Comparison of ENCODE assay signal across 10 mouse cellular contexts in genomic region chr19:36112007-36112406, GRCm38 (mm10). TPM values are rescaled to one million over a fixed set of nuclear protein-coding genes. Genes with fewer than 3 reads are reported as not detected.
DNase-seq lines count a peak whose midpoint lies in the region; ATAC-seq lines count a peak whose summit lies in the region.
"Had no signal": no experiment of that assay in that cellular context is flagged by ENCODE, and none has a peak within 500 bp of the region (broad histone marks: within the 10 kb centered on the region; RNA-seq: fewer than 3 reads in every experiment).

No protein-coding gene starts in this region.

- WGBS in forebrain, embryonic 11.5 days = 41% methylated on average over 17 of the region's 17 CpGs
- 51% methylated on average over 17 of the region's 17 CpGs for WGBS in forebrain, embryonic 10.5 days

- peaks cover 3% of the 10 kb centered on the region; the same call in 1 of the 2 replicates for H3K4me1 ChIP-seq in forebrain, embryonic 11.5 days (replicated peaks; ENCODE audit: control insufficient read depth, insufficient read depth, low read length)
- H3K4me1 ChIP-seq in forebrain, embryonic 10.5 days = peaks cover 18% of the 10 kb centered on the region

- peak overlapping the region; percentile 33; the same call in 1 of the 2 replicates for H3K4me2 ChIP-seq in forebrain, embryonic 11.5 days (ENCODE audit: low read depth, low read length, severe bottlenecking)

- no peak overlapping the region for H3K27ac ChIP-seq in forebrain, embryonic 11.5 days (ENCODE audit: low read depth, low read length)
- no peak overlapping the region for H3K27ac ChIP-seq in forebrain, embryonic 10.5 days

- no peaks in the 10 kb centered on the region for H3K36me3 ChIP-seq in forebrain, embryonic 11.5 days (ENCODE audit: control insufficient read depth, insufficient read depth, low read length)
- H3K36me3 ChIP-seq in forebrain, embryonic 10.5 days (replicated peaks) = no peaks in the 10 kb centered on the region

- no peaks in the 10 kb centered on the region for H3K9me3 ChIP-seq in forebrain, embryonic 11.5 days (ENCODE audit: control insufficient read depth, low read length)
- no peaks in the 10 kb centered on the region for H3K9me3 ChIP-seq in forebrain, embryonic 10.5 days

- intact Hi-C loops in left cerebral cortex, postnatal 25 days (cut with DNase I) = no loop called here

- no peak for ATAC-seq in forebrain, embryonic 11.5 days (replicated peaks; ENCODE audit: low FRiP score)

- H3K4me3 ChIP-seq in forebrain, embryonic 11.5 days (ENCODE audit: low read depth, low read length) = no peak overlapping the region
- H3K4me3 ChIP-seq in forebrain, embryonic 10.5 days = no peak overlapping the region; the same call in 1 of the 2 replicates

- no peak overlapping the region for H3K9ac ChIP-seq in forebrain, embryonic 11.5 days (ENCODE audit: low read length)

- no peak for DNase-seq in forebrain, embryonic 11.5 days (ENCODE audit: low spot score)
- no peak for DNase-seq in forebrain, embryonic 10.5 days (ENCODE audit: extremely low spot score, low spot score)
- DNase-seq in A20 (ENCODE audit: low read depth, low spot score) = peak; percentile 12
- peak; percentile 21 to 29 for DNase-seq in frontal cortex, postnatal 25 days (ENCODE audit: low spot score in 2 of 2)
- peak; percentile 48 to 49 for DNase-seq in left cerebral cortex, postnatal 25 days (ENCODE audit: low spot score in 2 of 2)
- DNase-seq in lung, postnatal 25 days (ENCODE audit: low spot score) = no peak
- no peak for DNase-seq in spleen, postnatal 14 days (ENCODE audit: low spot score in 2 of 2)
- no peak for DNase-seq in spleen, adult 18-20 months
- DNase-seq: kidney, adult 2 months; lung, adult 18-20 months had no signal

- no peaks in the 10 kb centered on the region for H3K27me3 ChIP-seq in forebrain, embryonic 11.5 days (ENCODE audit: control insufficient read depth, insufficient read depth, low read length)
- peaks cover 11% of the 10 kb centered on the region; the same call in 1 of the 2 replicates for H3K27me3 ChIP-seq in forebrain, embryonic 10.5 days (ENCODE audit: poor library complexity, severe bottlenecking)

RNA-seq across cellular contexts. Expression of gene Ankrd1, which starts 7.9 kb away (rescaled TPM):
- polyA plus RNA-seq in forebrain, embryonic 11.5 days (2014; fragmentation: Nextera tagmentation; extraction: Ambion mirVana) = not detected in 2 replicates
- not detected in 2 replicates for polyA plus RNA-seq in forebrain, embryonic 10.5 days (2016; fragmentation: Nextera tagmentation; extraction: Ambion mirVana)
- not detected for total RNA-seq in left cerebral cortex, postnatal 25 days (2021)

RNA-seq across cellular contexts. Expression of gene Rpp30, which starts 28.5 kb away (rescaled TPM):
- 119 and 121 TPM in 2 replicates for polyA plus RNA-seq in forebrain, embryonic 11.5 days (2014; fragmentation: Nextera tagmentation; extraction: Ambion mirVana)
- polyA plus RNA-seq in forebrain, embryonic 10.5 days (2016; fragmentation: Nextera tagmentation; extraction: Ambion mirVana) = 123 and 126 TPM in 2 replicates
- total RNA-seq in left cerebral cortex, postnatal 25 days (2021) = 10 to 100 TPM; 15.5 to 17.1 TPM

RNA-seq across cellular contexts. Expression of gene Htr7, which starts 54.7 kb away (rescaled TPM):
- polyA plus RNA-seq in forebrain, embryonic 11.5 days (2014; fragmentation: Nextera tagmentation; extraction: Ambion mirVana) = 0.08 and 0.25 TPM in 2 replicates
- polyA plus RNA-seq in forebrain, embryonic 10.5 days (2016; fragmentation: Nextera tagmentation; extraction: Ambion mirVana) = 0.06 TPM in 1 of 2 replicates, not detected in the other
- total RNA-seq in left cerebral cortex, postnatal 25 days (2021) = 10 to 100 TPM; 11.4 to 14.3 TPM

Comparison
In these comparisons a context has a peak if more than half of its experiments do, and no peak if none do; other contexts are left out.
1. DNase-seq: peak in A20 (single experiment), frontal cortex, postnatal 25 days (2 of 2) and left cerebral cortex, postnatal 25 days (2 of 2); none in forebrain, embryonic 11.5 days (single experiment), forebrain, embryonic 10.5 days (single experiment), lung, postnatal 25 days (single experiment), spleen, postnatal 14 days (0 of 2) and spleen, adult 18-20 months (0 of 2).